Mouse (Mus musculus) hindbrain, embryonic 13.5 days (tissue): Measurements from ENCODE around the gene Csmd2. TPM values are rescaled to one million over a fixed set of nuclear protein-coding genes. Genes with fewer than 3 reads are reported as not detected.
"Not testable (repeated sequence)": the region's sequence is repeated elsewhere in the genome, so short reads cannot be mapped to it uniquely, and the experiment has no call there.

ENCODE experiments used
- ATAC-seq: fragments of 200-750 bp; cut with Nextera tagmentation; 2 replicates; pipeline ENCODE4 v1.8.0; 2017; ENCODE audit warnings: moderate TSS enrichment; ENCODE audit not compliant: low FRiP score
- H3K27ac ChIP-seq: fragments of 300-500 bp; sonication (generic); 2 replicates; pipeline ENCODE4 v1.5.1; 2015; ENCODE audit warnings: inconsistent platforms, mild to moderate bottlenecking, moderate library complexity
- H3K27me3 ChIP-seq: fragments of 300-500 bp; sonication (generic); 2 replicates; pipeline ENCODE4 v1.6.1; 2015; ENCODE audit warnings: mild to moderate bottlenecking, inconsistent platforms
- H3K36me3 ChIP-seq: fragments of 300-500 bp; sonication (generic); 2 replicates; pipeline ENCODE4 v1.6.1; 2015; ENCODE audit warnings: mild to moderate bottlenecking, inconsistent platforms
- H3K4me1 ChIP-seq: fragments of 300-500 bp; sonication (generic); replicated peaks from 2 replicates; pipeline ENCODE4 v1.6.1; 2015; ENCODE audit warnings: inconsistent platforms
- H3K4me2 ChIP-seq: fragments of 300-500 bp; sonication (generic); 2 replicates; pipeline ENCODE4 v1.6.1; 2015; ENCODE audit warnings: inconsistent platforms, mild to moderate bottlenecking, moderate library complexity
- H3K4me3 ChIP-seq: fragments of 300-500 bp; sonication (generic); 2 replicates; pipeline ENCODE4 v1.5.1; 2015; ENCODE audit warnings: mild to moderate bottlenecking, inconsistent platforms
- H3K9ac ChIP-seq: fragments of 300-500 bp; sonication (generic); 2 replicates; pipeline ENCODE4 v1.6.1; 2015; ENCODE audit warnings: mild to moderate bottlenecking, inconsistent platforms
- H3K9me3 ChIP-seq: fragments of 300-500 bp; sonication (generic); 2 replicates; pipeline ENCODE4 v1.6.1; 2016; ENCODE audit warnings: inconsistent platforms
- WGBS: fragments of 180-500 bp; shearing (Covaris S2); methylation state at CpG from one replicate; pipeline ENCODE4 v1.1.7; 2015; 5-methylcytosine and 5-hydroxymethylcytosine counted together
- polyA plus RNA-seq: library from polyadenylated mRNA; unstranded; fragments of >200 nt; fragmentation: Nextera tagmentation; extraction: Ambion mirVana; gene quantifications from 2 replicates; pipeline ENCODE4 v1.2.1, GENCODE M21; 2015

Gene Csmd2
- polyA plus RNA-seq, 1 experiment from 2014 or later, result 8.6 TPM

DNA sequence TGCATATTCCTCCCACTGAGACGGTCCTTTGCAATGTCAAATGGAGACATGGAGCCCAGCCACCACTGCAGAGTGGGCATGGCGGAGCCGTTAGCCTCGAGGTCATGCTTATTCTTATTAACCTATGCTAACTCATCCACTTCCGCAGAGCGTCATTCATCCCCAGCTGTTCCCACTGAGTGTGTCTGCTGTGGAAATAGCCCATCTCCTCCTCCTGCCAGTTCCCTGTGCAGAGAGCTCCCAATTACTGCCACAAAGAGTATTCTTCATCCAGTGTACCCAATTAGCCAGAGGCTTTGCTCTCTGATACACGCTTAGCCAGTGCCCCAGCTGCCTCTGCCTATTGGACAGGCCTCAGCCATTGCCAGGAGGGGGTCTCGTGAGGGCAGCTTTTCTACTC lies 504.4 kb downstream of the Csmd2 start:
- H3K4me3 ChIP-seq, result no peak overlapping the region
- H3K9ac ChIP-seq, result no peak overlapping the region
- no peaks in the 10 kb centered on the region for H3K9me3 ChIP-seq
- H3K4me2 ChIP-seq, result no peak overlapping the region
- H3K4me1 ChIP-seq, result peaks cover 13% of the 10 kb centered on the region
- peak; percentile 66; the same call in 1 of the 2 replicates for ATAC-seq
- H3K27ac ChIP-seq, result peak overlapping the region; percentile 64
- no peaks in the 10 kb centered on the region for H3K27me3 ChIP-seq
- 50% methylated on average over 8 of the region's 8 CpGs for WGBS
- H3K36me3 ChIP-seq, result peaks cover 56% of the 10 kb centered on the region

DNA sequence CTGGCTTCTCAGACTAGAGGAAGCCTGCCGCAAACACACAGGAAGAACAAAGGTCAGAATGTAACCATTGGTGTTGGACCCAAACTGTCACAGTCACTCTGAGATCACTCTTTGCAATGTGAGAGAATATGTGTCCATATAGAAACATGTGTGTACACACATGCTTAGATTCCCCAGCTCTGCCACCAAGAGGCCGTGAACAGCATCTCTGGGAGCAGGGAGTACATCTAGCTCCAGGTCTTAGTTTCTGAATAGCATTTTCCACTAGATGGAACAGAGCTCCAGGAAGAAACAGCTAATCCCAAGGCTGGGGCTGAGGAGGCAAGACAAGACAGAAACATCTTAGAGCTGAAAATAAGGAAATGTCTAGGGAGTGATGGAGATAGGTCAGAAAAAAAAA lies 512.3 kb downstream of the Csmd2 start:
- H3K9ac ChIP-seq, result no peak overlapping the region
- 74% methylated on average over 2 of the region's 2 CpGs for WGBS
- ATAC-seq, result no peak

DNA sequence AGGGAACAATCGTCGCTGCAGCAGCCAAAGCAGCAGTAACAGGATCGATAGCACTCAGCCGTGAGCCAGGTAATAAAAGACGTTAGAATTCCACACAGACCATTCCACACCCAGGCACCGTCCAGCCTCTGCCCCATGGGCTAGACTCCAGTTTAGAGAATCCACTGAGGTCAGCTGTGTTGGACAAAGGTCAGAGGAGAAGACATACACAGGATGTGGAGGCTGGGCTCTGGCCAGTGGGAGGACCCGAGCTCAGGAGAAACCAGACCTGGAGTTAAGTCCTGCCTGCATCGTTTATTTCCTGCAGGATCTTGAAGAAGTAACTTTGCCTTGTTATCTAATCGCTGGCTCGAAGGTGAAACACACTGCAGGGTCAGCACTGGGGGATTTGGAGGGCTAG lies 519.2 kb downstream of the Csmd2 start:
- Histone ChIP-seq H3K27me3 (no peaks in the 10 kb centered on the region), H3K36me3 (peaks cover 28% of the 10 kb centered on the region), H3K4me2 (no peak overlapping the region), H3K27ac (peak overlapping the region; percentile 21), H3K9ac (no peak overlapping the region), H3K4me3 (no peak overlapping the region), H3K4me1 (no peaks in the 10 kb centered on the region), H3K9me3 (no peaks in the 10 kb centered on the region)
- ATAC-seq, result no peak
- WGBS, result 71% methylated on average over 10 of the region's 10 CpGs

More for the DNA sequence above, 512.3 kb downstream of the Csmd2 start:
- Histone ChIP-seq H3K4me1 (no peaks in the 10 kb centered on the region), H3K4me2 (no peak overlapping the region), H3K9me3 (no peaks in the 10 kb centered on the region), H3K27me3 (no peaks in the 10 kb centered on the region), H3K27ac (0 out of 2 replicates have a peak overlapping the region, but pooled peaks have one; percentile 35), H3K36me3 (peaks cover 39% of the 10 kb centered on the region), H3K4me3 (no peak overlapping the region)

DNA sequence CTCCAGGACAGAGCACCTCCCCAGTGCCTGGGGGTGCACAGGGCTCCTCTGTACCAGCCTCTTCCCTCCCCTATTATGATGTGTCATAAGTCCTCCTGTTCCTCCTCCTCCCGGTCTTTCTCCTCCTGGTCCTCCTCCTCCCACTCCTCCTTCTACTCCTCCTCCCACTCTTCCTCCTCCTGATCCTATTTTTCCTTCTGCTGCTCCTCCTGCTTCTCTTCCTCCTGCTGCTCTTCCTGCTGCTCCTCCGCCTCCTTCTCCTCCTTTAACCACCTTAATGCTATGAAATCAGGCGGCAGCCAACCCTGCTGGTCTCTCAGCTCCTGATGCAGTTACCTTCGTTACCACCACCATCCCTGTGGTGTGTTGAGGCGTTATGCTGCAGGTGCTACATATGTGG lies 522.2 kb downstream of the Csmd2 start:
- Histone ChIP-seq H3K27ac (no peak overlapping the region), H3K27me3 (no peaks in the 10 kb centered on the region), H3K36me3 (peaks cover 42% of the 10 kb centered on the region), H3K4me2 (no peak overlapping the region), H3K4me1 (no peaks in the 10 kb centered on the region), H3K4me3 (no peak overlapping the region), H3K9ac (no peak overlapping the region), H3K9me3 (no peaks in the 10 kb centered on the region)
- 84% methylated on average over 5 of the region's 5 CpGs for WGBS
- ATAC-seq, result no peak

DNA sequence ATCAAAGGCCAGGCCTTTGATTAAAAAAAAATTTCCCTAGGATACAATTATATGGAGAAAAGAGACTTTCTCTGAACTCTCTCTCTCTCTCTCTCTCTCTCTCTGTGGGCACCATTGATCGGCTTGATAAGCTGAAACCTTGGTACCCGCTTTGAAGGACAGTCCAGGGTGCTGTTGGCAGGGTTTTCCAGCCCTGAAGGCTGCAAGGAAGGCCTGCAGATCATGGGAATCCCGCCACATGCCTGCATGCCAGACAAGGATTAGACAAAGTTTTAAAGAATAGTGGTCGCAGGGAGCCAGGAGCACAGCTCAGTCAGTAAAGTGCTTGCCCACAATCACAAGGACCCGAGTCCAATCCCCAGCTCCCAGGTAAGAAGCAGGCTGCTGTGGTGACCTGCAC lies 526.8 kb downstream of the Csmd2 start:
- ATAC-seq, result no peak
- no peak overlapping the region for H3K4me3 ChIP-seq
- 87% methylated on average over 5 of the region's 5 CpGs for WGBS
- no peaks in the 10 kb centered on the region for H3K27me3 ChIP-seq
- H3K9me3 ChIP-seq, result no peaks in the 10 kb centered on the region
- no peak overlapping the region for H3K4me2 ChIP-seq
- no peak overlapping the region for H3K9ac ChIP-seq
- peaks cover 46% of the 10 kb centered on the region for H3K36me3 ChIP-seq
- 0 out of 2 replicates have a peak, but pooled peaks cover 5% of the 10 kb centered on the region for H3K4me1 ChIP-seq
- H3K27ac ChIP-seq, result no peak overlapping the region

DNA sequence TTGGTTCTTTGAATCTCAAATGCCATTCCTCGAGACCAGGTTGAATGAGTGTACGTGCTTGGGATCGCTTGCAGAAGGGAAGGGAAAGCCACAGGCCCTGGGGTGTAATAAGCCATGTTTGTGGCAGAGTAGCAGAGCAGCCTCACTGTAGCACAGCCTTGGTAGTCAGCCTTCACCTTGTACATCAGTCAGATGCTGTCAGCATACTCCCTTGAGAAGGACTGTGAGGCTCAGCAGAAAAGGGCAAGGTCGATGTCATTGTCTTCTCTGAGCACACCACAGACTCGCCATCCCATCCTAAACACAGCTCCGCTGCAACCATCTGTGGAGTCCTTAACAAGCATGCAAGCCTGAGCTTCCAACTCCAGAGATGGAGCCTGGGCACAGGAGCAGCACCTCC lies 533.6 kb downstream of the Csmd2 start:
- Histone ChIP-seq H3K36me3 (peaks cover 53% of the 10 kb centered on the region), H3K27me3 (no peaks in the 10 kb centered on the region), H3K4me3 (no peak overlapping the region), H3K4me1 (0 out of 2 replicates have a peak, but pooled peaks cover 2% of the 10 kb centered on the region), H3K4me2 (no peak overlapping the region), H3K9ac (no peak overlapping the region), H3K9me3 (no peaks in the 10 kb centered on the region), H3K27ac (no peak overlapping the region)
- 89% methylated on average over 6 of the region's 6 CpGs for WGBS
- no peak for ATAC-seq

DNA sequence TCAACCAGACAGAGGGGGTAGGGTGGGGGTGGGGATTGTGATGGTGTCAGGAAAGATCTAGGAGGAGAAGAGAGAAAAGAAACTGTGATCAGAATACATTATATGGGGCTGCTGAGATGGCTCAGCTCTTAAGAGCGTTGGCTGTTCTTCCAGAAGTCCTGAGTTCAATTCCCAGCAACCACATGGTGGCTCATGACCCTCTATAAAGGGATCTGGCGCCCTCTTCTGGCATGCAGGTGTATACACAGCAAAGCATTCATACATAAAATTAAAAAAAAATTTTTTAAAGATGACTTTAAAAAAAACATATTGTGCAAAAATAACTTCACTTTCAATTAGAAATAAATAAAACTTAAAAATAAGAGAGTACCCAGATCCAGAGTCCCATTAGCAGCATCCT lies 555.7 kb downstream of the Csmd2 start:
- Histone ChIP-seq H3K9me3 (no peaks in the 10 kb centered on the region), H3K27ac (no peak overlapping the region), H3K4me3 (no peak overlapping the region), H3K9ac (no peak overlapping the region), H3K27me3 (no peaks in the 10 kb centered on the region), H3K4me2 (no peak overlapping the region), H3K4me1 (no peaks in the 10 kb centered on the region), H3K36me3 (peaks cover 38% of the 10 kb centered on the region)
- 31% methylated on average over 2 of the region's 2 CpGs for WGBS
- no peak for ATAC-seq

DNA sequence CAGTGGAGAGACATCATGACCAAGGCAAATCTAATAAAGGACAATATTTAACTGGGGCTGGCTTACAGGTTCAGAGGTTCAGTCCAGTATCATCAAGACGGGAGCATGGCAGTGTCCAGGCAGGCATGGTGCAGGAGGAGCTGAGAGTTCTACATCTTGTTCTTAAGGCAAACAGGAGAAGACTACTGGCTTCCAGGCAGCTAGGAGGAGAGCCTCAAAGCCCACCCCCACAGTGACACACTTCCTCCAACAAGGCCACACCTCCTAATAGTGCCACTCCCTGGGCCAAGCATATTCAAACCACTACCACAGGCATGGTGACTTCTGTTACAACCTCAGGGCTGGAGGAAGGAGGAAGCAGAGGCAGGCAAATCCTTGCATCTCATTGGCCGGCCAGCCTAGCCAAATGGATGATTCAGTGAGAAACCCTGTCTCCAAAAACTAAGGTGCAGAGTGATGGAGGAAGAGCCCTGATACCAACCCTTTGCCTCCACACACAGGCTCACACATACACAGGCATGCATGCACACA lies 556.4 kb downstream of the Csmd2 start:
- not testable (repeated sequence) for H3K9me3 ChIP-seq, H3K27me3 ChIP-seq, H3K27ac ChIP-seq, ATAC-seq, H3K9ac ChIP-seq, H3K4me1 ChIP-seq, H3K4me2 ChIP-seq, H3K4me3 ChIP-seq
- peaks cover 42% of the 10 kb centered on the region for H3K36me3 ChIP-seq
- 84% methylated on average over 2 of the region's 2 CpGs for WGBS

DNA sequence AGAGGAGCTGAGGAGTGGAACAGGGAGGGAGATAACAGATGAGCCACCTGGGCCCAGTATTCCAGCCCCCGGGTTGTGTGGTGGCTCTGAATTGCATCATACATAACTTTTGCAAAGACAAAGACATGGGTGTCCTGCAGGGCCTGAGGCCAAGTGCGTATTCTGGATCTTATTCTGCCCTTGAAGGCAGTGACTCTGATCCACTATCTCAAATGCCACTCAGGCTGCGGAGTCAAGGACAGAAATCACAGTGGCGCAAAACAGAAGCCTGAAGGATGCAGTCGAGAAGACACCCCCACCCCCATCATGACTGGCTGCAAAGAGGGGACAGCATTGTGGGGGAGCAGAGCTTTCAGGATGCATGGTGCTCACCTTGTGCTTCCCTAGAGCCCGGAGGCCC lies 563.1 kb downstream of the Csmd2 start:
- H3K27me3 ChIP-seq, result no peaks in the 10 kb centered on the region
- H3K9ac ChIP-seq, result no peak overlapping the region
- 90% methylated on average over 6 of the region's 6 CpGs for WGBS
- H3K4me1 ChIP-seq, result no peaks in the 10 kb centered on the region
- H3K4me2 ChIP-seq, result no peak overlapping the region
- H3K36me3 ChIP-seq, result peaks cover 83% of the 10 kb centered on the region
- no peaks in the 10 kb centered on the region for H3K9me3 ChIP-seq
- no peak overlapping the region for H3K27ac ChIP-seq
- no peak overlapping the region for H3K4me3 ChIP-seq
- ATAC-seq, result no peak

DNA sequence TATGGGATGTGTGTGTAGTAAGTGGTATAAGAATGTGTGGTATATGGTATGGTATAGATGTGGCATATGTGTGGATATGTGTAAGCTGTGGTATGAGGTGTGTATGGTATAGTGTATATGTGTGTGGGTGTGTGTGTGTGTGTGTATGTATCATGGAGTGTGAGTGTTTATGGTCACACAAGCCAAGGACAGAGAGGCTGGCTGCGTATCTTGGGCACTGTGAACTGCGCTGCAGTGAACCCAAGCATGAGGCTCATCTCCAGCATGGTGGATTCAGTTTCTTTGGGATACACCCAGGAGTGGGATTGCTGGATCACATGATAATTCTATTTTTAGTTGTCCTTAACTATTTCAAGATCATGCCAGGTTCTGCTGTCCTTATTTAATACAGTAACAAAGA lies 566.5 kb downstream of the Csmd2 start:
- Histone ChIP-seq H3K27me3 (no peaks in the 10 kb centered on the region), H3K9me3 (no peaks in the 10 kb centered on the region), H3K36me3 (peaks cover 68% of the 10 kb centered on the region), H3K4me3 (no peak overlapping the region), H3K27ac (no peak overlapping the region), H3K4me2 (no peak overlapping the region), H3K4me1 (no peaks in the 10 kb centered on the region), H3K9ac (no peak overlapping the region)
- WGBS, result 96% methylated on average over 2 of the region's 2 CpGs
- no peak for ATAC-seq

DNA sequence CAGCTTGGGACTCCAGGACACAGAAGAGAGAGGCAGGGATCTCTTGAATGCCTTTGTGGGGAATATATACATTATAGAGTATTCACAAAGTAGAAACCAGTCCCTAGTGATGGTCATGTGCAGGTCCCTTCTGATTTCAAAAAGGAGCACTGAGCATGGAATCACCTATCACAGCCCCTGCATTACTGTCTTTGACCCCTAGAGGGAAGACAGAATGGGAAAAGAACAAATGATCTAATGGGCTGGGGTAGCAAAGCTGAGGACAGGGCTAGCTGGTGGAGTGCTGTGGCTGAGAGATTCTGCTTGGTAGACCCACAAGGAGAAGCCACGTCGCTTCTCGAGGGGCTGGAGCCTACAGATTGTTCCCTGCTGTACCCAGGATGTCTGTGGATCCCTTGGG lies 572.7 kb downstream of the Csmd2 start:
- Histone ChIP-seq H3K27ac (no peak overlapping the region), H3K9me3 (no peaks in the 10 kb centered on the region), H3K27me3 (no peaks in the 10 kb centered on the region), H3K36me3 (peaks cover 52% of the 10 kb centered on the region), H3K9ac (no peak overlapping the region), H3K4me3 (no peak overlapping the region), H3K4me1 (peaks cover 7% of the 10 kb centered on the region), H3K4me2 (no peak overlapping the region)
- 80% methylated on average over 3 of the region's 3 CpGs for WGBS
- no peak for ATAC-seq

DNA sequence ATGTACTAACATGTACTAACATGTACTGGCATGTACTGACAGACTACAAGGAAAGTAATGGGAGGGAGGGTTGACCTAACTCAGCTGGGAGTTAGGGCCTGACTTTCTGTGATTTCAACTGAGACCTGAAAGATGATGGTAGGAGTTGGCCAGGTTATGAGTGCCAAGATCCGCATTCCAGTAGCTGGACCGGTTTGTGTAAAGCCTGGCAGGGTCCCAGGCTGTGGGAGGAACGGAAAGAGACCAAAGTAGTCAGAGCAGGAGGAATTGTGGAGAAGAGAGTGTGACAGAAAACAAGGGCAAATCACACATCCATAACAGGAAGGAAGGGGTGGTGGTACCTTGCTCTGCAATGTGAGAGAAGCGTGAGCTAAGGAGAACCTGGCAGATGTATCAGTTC lies 588.2 kb downstream of the Csmd2 start:
- Histone ChIP-seq H3K4me3 (no peak overlapping the region), H3K4me2 (no peak overlapping the region), H3K27ac (no peak overlapping the region), H3K9ac (no peak overlapping the region), H3K27me3 (no peaks in the 10 kb centered on the region), H3K9me3 (peaks cover 14% of the 10 kb centered on the region), H3K4me1 (no peaks in the 10 kb centered on the region), H3K36me3 (peaks cover 38% of the 10 kb centered on the region)
- WGBS, result 88% methylated on average over 4 of the region's 4 CpGs
- ATAC-seq, result no peak

DNA sequence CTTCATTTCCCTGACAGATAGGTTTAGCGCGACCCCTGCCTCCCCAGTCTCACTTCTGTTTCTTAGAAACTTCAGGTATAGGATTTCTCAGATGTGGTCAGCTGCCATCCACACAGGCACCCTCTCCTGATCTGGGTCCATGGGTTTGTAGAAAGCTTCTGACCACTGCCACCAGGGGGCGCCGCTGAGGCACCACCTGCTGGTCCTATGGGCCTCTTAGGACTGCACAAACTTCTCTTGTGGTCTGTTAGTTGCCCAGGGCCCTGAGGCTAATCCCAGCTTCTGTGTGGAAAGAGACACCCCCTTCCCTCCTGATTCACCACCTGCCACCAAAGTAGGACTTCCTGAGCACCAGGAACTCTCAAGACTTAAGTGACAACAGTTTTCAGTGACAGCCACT lies 591.5 kb downstream of the Csmd2 start:
- H3K4me1 ChIP-seq, result no peaks in the 10 kb centered on the region
- H3K27me3 ChIP-seq, result no peaks in the 10 kb centered on the region
- H3K9ac ChIP-seq, result no peak overlapping the region
- no peak overlapping the region for H3K4me3 ChIP-seq
- no peak overlapping the region for H3K27ac ChIP-seq
- H3K4me2 ChIP-seq, result no peak overlapping the region
- ATAC-seq, result no peak
- peaks cover 72% of the 10 kb centered on the region for H3K36me3 ChIP-seq
- WGBS, result 58% methylated on average over 4 of the region's 4 CpGs
- H3K9me3 ChIP-seq, result peaks cover 48% of the 10 kb centered on the region
